Mouse (Mus musculus) ES-Bruce4 (cell line): Measurements from ENCODE around the gene Scfd2. TPM values are rescaled to one million over a fixed set of nuclear protein-coding genes. Genes with fewer than 3 reads are reported as not detected.

Source experiments
- H3K27ac ChIP-seq: 2 replicates; pipeline ENCODE4 v1.5.1; 2012; ENCODE audit warnings: low read length, inconsistent platforms; ENCODE audit not compliant: insufficient read depth
- H3K27me3 ChIP-seq: 2 replicates; pipeline ENCODE4 v1.6.1; 2012; ENCODE audit warnings: mild to moderate bottlenecking, low read length, inconsistent platforms; ENCODE audit not compliant: control insufficient read depth, poor library complexity, insufficient read depth, severe bottlenecking
- H3K36me3 ChIP-seq: 2 replicates; pipeline ENCODE4 v1.6.1; 2012; ENCODE audit warnings: inconsistent platforms, mild to moderate bottlenecking, low read length, moderate library complexity; ENCODE audit not compliant: control insufficient read depth, poor library complexity, insufficient read depth, severe bottlenecking
- H3K4me1 ChIP-seq: one replicate; pipeline ENCODE4 v1.8.1; 2011; ENCODE audit warnings: low read length; ENCODE audit not compliant: control insufficient read depth, insufficient read depth
- H3K4me3 ChIP-seq: 2 replicates; pipeline ENCODE4 v1.5.1; 2011; ENCODE audit warnings: low read depth, mild to moderate bottlenecking, low read length
- H3K9ac ChIP-seq: 2 replicates; pipeline ENCODE4 v1.6.1; 2012; ENCODE audit warnings: low read depth, mild to moderate bottlenecking, inconsistent platforms; ENCODE audit not compliant: poor library complexity, severe bottlenecking
- H3K9me3 ChIP-seq: replicated peaks from 2 replicates; pipeline ENCODE4 v1.6.1; 2012; ENCODE audit warnings: mild to moderate bottlenecking, low read length, inconsistent platforms; ENCODE audit not compliant: control insufficient read depth, poor library complexity, insufficient read depth, severe bottlenecking
- CTCF ChIP-seq: IDR thresholded peaks from one replicate; pipeline ENCODE4 v1.8.1; 2011; ENCODE audit warnings: low read depth, low read length
- EP300 ChIP-seq: IDR thresholded peaks from 2 replicates; pipeline ENCODE4 v1.6.1; 2011; ENCODE audit warnings: low read depth, low read length; ENCODE audit not compliant: insufficient read depth
- POLR2A ChIP-seq: IDR thresholded peaks from one replicate; pipeline ENCODE4 v1.8.1; 2011; ENCODE audit warnings: low read length; ENCODE audit not compliant: insufficient read depth
- polyA plus RNA-seq: library from polyadenylated mRNA; stranded (reverse); fragments of >200 nt; gene quantifications from 2 replicates; pipeline ENCODE4 v1.2.4, GENCODE M21; 2011; ENCODE audit warnings: low read depth; ENCODE audit not compliant: missing spikeins, insufficient read depth, insufficient read length

Scfd2 gene
- polyA plus RNA-seq, 1 experiment = 5.8 TPM

DNA sequence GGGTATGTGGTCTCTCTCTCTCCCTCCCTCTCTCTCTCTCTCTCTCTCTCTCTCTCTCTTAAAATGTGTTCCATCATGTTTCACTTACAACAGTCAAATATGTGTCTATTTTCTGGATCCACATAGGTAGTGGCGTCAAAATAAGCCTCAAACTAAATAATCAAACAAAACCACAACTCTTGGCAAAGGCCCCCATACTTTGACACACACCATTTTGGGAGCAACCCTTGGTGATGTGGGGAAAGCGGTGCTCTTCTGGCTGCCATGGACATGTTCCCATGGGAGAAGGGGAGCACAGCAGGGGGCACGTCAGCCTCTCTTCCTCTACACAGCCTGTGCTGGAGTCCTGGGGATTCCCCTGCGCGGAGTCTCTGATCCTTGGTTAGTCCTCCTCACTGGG, 340.6 kb downstream of the Scfd2 start:
- Histone ChIP-seq H3K4me1 (no peaks in the 10 kb centered on the region), H3K9ac (no peak overlapping the region), H3K9me3 (no peaks in the 10 kb centered on the region), H3K36me3 (no peaks in the 10 kb centered on the region), H3K27ac (no peak overlapping the region), H3K27me3 (no peaks in the 10 kb centered on the region), H3K4me3 (no peak overlapping the region)
- TF ChIP-seq CTCF (no peak), POLR2A (no peak), EP300 (no peak)

DNA sequence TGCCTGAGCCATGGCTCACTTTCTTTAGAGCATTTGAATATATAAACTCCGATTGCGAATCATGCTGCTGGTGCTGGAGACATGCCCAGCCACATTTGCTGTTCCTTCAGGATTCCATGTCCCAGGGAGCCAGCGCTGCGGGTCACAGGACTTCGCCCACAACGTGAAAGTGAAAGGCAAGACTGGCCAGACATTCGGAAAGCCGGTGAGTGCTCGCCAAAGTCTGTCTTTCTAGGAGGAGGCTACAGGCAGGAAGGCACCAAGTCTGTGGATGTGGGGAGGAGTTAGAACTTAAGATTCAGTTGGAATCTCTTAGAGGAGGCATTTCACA, 341.4 kb downstream of the Scfd2 start:
- H3K9ac ChIP-seq = no peak overlapping the region
- H3K27ac ChIP-seq = no peak overlapping the region
- H3K27me3 ChIP-seq = no peaks in the 10 kb centered on the region
- no peak for TF ChIP-seq POLR2A
- no peak for TF ChIP-seq EP300
- no peak for TF ChIP-seq CTCF
- no peaks in the 10 kb centered on the region for H3K4me1 ChIP-seq
- H3K36me3 ChIP-seq = no peaks in the 10 kb centered on the region
- no peak overlapping the region for H3K4me3 ChIP-seq
- H3K9me3 ChIP-seq = no peaks in the 10 kb centered on the region

DNA sequence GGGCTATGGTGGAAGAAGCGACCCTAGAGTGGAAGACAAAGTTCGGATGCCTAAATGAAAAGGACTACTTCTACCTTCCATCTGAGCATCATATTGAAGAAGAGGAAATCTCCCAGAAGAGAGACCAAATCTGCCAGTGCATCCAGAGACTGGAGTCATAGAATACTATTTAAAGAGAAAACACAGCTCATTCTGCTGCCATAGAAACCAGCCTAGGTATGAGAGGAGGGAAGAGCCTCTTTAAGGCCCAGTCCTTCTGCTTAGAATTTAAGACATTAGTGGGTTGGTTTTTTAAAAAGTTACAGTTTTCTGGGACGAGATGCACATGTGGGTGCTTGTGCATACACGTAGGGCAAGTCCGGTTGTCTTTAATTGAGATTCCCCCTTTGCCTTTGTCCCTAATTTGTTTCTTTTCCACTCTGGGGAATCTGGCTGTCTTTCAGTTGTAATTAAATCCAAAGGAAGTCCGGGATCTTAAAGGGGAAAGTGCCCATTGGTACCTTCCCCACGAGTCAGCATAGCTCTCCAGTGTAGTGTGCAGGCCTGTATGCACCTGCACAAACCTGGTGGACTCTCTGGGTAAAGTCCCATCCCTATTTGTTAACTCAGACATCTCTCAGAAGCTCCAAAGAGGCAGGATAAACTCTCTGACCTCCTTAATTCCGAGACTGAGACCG, 341.9 kb downstream of the Scfd2 start:
- Histone ChIP-seq H3K4me1 (no peaks in the 10 kb centered on the region), H3K36me3 (no peaks in the 10 kb centered on the region), H3K27me3 (no peaks in the 10 kb centered on the region), H3K9me3 (no peaks in the 10 kb centered on the region), H3K4me3 (no peak overlapping the region), H3K27ac (no peak overlapping the region), H3K9ac (no peak overlapping the region)
- TF ChIP-seq POLR2A = no peak
- TF ChIP-seq CTCF = no peak
- no peak for TF ChIP-seq EP300

DNA sequence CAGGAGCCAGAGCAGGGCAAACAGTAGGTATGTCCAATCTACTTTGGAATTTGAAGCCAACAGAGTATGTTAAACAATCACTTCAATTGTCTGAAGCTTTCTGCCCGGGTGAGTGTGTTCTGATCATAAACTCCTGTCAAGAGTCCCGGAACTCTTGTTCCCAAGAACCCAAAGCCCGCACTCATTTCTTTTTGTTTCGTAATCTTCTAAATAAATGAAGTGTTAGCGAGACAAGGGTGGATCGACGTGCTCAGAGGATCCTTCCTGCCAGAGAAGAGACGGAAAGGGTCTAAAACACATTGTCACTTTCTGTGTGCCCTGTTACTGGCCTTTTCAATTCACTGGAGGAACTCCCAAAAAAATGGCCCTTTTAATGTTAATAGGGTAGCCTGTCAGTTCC, 342.7 kb downstream of the Scfd2 start:
- H3K27ac ChIP-seq = no peak overlapping the region
- no peaks in the 10 kb centered on the region for H3K9me3 ChIP-seq
- H3K4me3 ChIP-seq = no peak overlapping the region
- TF ChIP-seq EP300 = no peak
- no peak for TF ChIP-seq POLR2A
- no peak for TF ChIP-seq CTCF
- H3K27me3 ChIP-seq = no peaks in the 10 kb centered on the region
- H3K9ac ChIP-seq = no peak overlapping the region
- no peaks in the 10 kb centered on the region for H3K36me3 ChIP-seq
- no peaks in the 10 kb centered on the region for H3K4me1 ChIP-seq

DNA sequence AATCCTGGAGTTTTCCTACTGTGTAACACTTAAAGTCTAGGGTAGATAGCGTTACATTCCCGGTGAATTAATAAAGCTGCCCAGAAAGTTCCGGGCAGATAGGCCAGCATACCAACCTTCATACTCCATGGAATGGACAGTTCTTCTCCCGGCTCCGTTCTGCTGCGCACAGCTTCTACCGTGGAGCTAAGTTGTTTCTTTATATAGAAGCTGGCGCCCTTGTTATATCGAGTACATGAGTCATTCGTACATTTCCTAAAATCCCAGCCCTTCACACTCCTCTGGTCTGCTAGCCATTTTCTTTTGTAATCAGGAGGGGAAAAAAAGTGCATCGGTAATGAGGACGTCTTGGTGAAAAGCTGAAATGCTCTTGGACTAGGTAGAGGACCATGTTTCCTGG, 343.5 kb downstream of the Scfd2 start:
- no peaks in the 10 kb centered on the region for H3K4me1 ChIP-seq
- H3K9ac ChIP-seq = no peak overlapping the region
- no peaks in the 10 kb centered on the region for H3K36me3 ChIP-seq
- no peak overlapping the region for H3K27ac ChIP-seq
- H3K9me3 ChIP-seq = no peaks in the 10 kb centered on the region
- no peak overlapping the region for H3K4me3 ChIP-seq
- TF ChIP-seq POLR2A (no peak), EP300 (no peak), CTCF (no peak)
- no peaks in the 10 kb centered on the region for H3K27me3 ChIP-seq

DNA sequence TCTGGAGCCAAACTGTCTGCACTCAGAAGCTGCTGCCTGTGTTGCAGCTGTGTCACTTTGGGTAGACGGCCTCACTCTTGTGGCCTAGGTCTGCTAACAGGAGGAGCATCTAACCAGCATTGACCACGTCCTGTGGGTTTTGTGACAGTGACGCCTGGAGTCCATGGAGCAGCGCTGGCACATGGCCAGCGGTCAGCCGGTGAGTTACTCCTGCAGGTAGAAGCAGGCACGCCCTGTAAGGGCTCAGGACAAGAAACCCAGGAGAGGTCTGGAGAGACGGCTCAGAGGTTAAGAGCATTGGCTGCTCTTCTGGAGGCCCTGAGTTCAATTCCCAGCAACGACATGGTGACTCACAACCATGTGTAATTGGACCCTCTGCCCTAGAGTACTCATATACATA, 347.0 kb downstream of the Scfd2 start:
- Histone ChIP-seq H3K27me3 (no peaks in the 10 kb centered on the region), H3K27ac (no peak overlapping the region), H3K9ac (no peak overlapping the region), H3K9me3 (no peaks in the 10 kb centered on the region), H3K4me1 (no peaks in the 10 kb centered on the region), H3K4me3 (no peak overlapping the region), H3K36me3 (no peaks in the 10 kb centered on the region)
- no peak for TF ChIP-seq EP300
- TF ChIP-seq CTCF = no peak
- no peak for TF ChIP-seq POLR2A
